Mouse (Mus musculus) liver, embryonic 15.5 days (tissue): Measurements from ENCODE around the gene Ccl26. TPM values are rescaled to one million over a fixed set of nuclear protein-coding genes. Genes with fewer than 3 reads are reported as not detected.
"Not testable (repeated sequence)": the region's sequence is repeated elsewhere in the genome, so short reads cannot be mapped to it uniquely, and the experiment has no call there.

ENCODE experiments used
- ATAC-seq: fragments of 200-750 bp; cut with Nextera tagmentation; 2 replicates; pipeline ENCODE4 v1.8.0; 2017; ENCODE audit warnings: moderate number of reproducible peaks, mild to moderate bottlenecking, moderate library complexity; ENCODE audit not compliant: insufficient read depth
- H3K27ac ChIP-seq: fragments of 300-500 bp; sonication (generic); replicated peaks from 2 replicates; pipeline ENCODE4 v1.5.1; 2015; ENCODE audit warnings: mild to moderate bottlenecking, inconsistent platforms
- H3K27me3 ChIP-seq: fragments of 300-500 bp; sonication (generic); 2 replicates; pipeline ENCODE4 v1.6.1; 2015; ENCODE audit warnings: mild to moderate bottlenecking, inconsistent platforms
- H3K36me3 ChIP-seq: fragments of 300-500 bp; sonication (generic); replicated peaks from 2 replicates; pipeline ENCODE4 v1.6.1; 2015; ENCODE audit warnings: moderate library complexity, mild to moderate bottlenecking, inconsistent platforms
- H3K4me1 ChIP-seq: fragments of 300-500 bp; sonication (generic); replicated peaks from 2 replicates; pipeline ENCODE4 v1.6.1; 2015; ENCODE audit warnings: inconsistent platforms
- H3K4me2 ChIP-seq: fragments of 300-500 bp; sonication (generic); 2 replicates; pipeline ENCODE4 v1.6.1; 2015; ENCODE audit warnings: moderate library complexity, mild to moderate bottlenecking, inconsistent platforms
- H3K4me3 ChIP-seq: fragments of 300-500 bp; sonication (generic); replicated peaks from 2 replicates; pipeline ENCODE4 v1.5.1; 2015; ENCODE audit warnings: mild to moderate bottlenecking, inconsistent platforms
- H3K9ac ChIP-seq: fragments of 300-500 bp; sonication (generic); 2 replicates; pipeline ENCODE4 v1.6.1; 2015; ENCODE audit warnings: moderate library complexity, mild to moderate bottlenecking, inconsistent platforms
- H3K9me3 ChIP-seq: fragments of 300-500 bp; sonication (generic); replicated peaks from 2 replicates; pipeline ENCODE4 v1.6.1; 2016; ENCODE audit warnings: inconsistent platforms
- WGBS: fragments of 180-500 bp; shearing (Covaris S2); methylation state at CpG from one replicate; pipeline ENCODE4 v1.1.7; 2015; ENCODE audit warnings: mixed read lengths; ENCODE audit not compliant: insufficient replicate concordance; 5-methylcytosine and 5-hydroxymethylcytosine counted together
- polyA plus RNA-seq: library from polyadenylated mRNA; unstranded; fragments of >200 nt; fragmentation: Nextera tagmentation; extraction: Ambion mirVana; gene quantifications from 2 replicates; pipeline ENCODE4 v1.2.1, GENCODE M21; 2015

Gene Ccl26
- polyA plus RNA-seq, result not detected in 2 replicates

DNA sequence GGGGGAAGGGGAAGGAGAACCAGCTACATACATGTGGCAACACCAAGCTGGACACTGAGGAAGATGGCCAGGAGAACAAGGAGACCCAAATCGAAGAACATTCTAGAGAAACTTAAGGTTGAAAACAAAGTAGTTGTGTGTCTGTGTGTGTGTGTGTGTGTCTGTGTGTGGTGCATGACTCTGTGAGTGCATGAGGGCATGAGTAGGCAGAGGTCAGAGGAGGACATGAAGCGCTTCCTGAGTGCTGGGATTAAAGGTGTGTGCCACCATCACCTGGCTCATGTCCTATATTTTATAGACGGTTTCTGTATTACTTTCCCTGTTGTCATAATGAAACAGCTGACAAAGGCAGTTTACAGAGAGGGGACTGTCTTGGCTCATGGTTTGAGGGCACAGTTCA is at the start of gene Ccl26:
Ccl26 (minus strand) TSS at position 101 of the 400 bp plus-strand sequence.
- Histone ChIP-seq H3K4me1 (no peaks in the 10 kb centered on the region), H3K4me2 (no peak within 1 kb of the TSS), H3K27me3 (no peaks in the 10 kb centered on the region), H3K27ac (no peak within 1 kb of the TSS), H3K9me3 (no peaks in the 10 kb centered on the region), H3K36me3 (no peaks in the 10 kb centered on the region), H3K4me3 (no peak within 1 kb of the TSS), H3K9ac (no peak within 1 kb of the TSS)
- no peak for ATAC-seq
- WGBS, result 63% methylated on average over 3 of the region's 3 CpGs

DNA sequence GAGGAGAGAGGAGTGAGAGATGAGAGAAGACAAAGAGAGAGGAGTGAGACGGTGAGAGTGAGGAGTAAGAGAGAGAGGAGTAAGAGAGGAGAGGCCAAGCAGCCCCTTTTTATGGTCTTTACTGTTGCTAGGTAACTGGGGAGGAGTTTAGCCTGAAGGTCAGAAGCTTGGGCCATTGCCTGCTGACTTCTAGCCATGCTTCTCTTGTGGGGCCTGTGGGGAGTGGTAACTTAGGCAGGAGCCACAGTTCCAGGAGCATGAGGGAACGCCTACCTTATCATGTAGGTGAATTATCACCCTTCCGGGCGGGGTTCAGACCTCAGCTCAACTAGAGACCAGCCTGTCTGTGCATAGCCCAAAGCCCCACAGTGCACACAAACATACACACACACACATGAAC is 46.4 kb upstream of the Ccl26 start:
- no peaks in the 10 kb centered on the region for H3K9me3 ChIP-seq
- H3K4me3 ChIP-seq, result no peak overlapping the region
- H3K27ac ChIP-seq, result no peak overlapping the region
- no peaks in the 10 kb centered on the region for H3K4me1 ChIP-seq
- no peak overlapping the region for H3K9ac ChIP-seq
- H3K27me3 ChIP-seq, result no peaks in the 10 kb centered on the region
- ATAC-seq, result no peak
- no peaks in the 10 kb centered on the region for H3K36me3 ChIP-seq
- 33% methylated on average over 4 of the region's 4 CpGs for WGBS
- H3K4me2 ChIP-seq, result no peak overlapping the region

DNA sequence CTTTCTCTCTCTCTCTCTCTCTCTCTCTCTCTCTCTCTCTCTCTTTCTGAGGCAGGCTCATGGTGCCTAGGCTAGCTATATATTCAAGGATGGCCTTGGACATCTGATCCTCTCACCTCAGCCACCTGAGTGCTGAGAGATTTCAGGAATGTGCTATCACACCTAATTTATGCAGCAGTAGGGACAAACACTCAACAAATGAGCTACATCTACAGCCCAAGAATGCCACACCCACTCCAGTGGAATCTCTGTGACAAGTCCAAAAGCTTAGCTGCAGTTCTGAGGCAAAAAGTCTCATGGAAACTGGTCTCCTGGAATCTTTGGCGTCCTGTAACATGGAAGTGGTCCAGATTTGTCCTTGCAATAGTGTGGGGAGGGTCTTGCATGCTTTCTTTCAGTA is 44.2 kb upstream of the Ccl26 start:
- no peaks in the 10 kb centered on the region for H3K4me1 ChIP-seq
- 0 out of 2 replicates have a peak, but pooled peaks cover 2% of the 10 kb centered on the region for H3K9me3 ChIP-seq
- 21% methylated on average over 1 of the region's 1 CpGs for WGBS
- H3K27ac ChIP-seq, result no peak overlapping the region
- no peaks in the 10 kb centered on the region for H3K27me3 ChIP-seq
- no peak for ATAC-seq
- H3K9ac ChIP-seq, result no peak overlapping the region
- H3K36me3 ChIP-seq, result no peaks in the 10 kb centered on the region
- no peak overlapping the region for H3K4me2 ChIP-seq
- H3K4me3 ChIP-seq, result no peak overlapping the region

DNA sequence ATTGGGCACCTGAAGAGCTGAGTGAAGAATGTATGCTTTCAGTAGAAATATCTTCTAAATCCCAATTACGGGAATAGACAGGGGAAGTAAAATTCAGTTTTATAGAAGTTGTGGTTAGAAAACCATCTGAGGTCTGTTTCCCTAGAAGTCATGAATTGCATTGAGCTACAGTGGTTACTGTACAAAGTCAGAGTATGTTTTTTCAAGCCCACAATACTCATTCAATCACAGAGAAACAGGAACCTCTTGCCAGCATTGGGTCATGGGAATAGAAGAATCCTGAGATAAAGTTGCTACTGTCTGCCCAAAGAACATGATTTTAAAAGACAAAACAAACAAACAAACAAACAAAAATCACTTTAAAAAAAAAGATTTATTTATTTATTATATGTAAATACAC is 43.3 kb upstream of the Ccl26 start:
- not testable (repeated sequence) for H3K27ac ChIP-seq, H3K4me2 ChIP-seq, H3K9ac ChIP-seq, H3K9me3 ChIP-seq, H3K36me3 ChIP-seq, H3K4me1 ChIP-seq, H3K27me3 ChIP-seq, H3K4me3 ChIP-seq, ATAC-seq
- WGBS, result no CpG with 5 or more reads among the region's 1 CpGs

DNA sequence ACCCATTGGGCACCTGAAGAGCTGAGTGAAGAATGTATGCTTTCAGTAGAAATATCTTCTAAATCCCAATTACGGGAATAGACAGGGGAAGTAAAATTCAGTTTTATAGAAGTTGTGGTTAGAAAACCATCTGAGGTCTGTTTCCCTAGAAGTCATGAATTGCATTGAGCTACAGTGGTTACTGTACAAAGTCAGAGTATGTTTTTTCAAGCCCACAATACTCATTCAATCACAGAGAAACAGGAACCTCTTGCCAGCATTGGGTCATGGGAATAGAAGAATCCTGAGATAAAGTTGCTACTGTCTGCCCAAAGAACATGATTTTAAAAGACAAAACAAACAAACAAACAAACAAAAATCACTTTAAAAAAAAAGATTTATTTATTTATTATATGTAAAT is 41.3 kb upstream of the Ccl26 start:
- H3K27me3 ChIP-seq, ATAC-seq, H3K4me1 ChIP-seq, H3K4me3 ChIP-seq, H3K9ac ChIP-seq, H3K9me3 ChIP-seq, H3K27ac ChIP-seq, H3K4me2 ChIP-seq, H3K36me3 ChIP-seq: not testable (repeated sequence)
- WGBS, result no CpG with 5 or more reads among the region's 1 CpGs

DNA sequence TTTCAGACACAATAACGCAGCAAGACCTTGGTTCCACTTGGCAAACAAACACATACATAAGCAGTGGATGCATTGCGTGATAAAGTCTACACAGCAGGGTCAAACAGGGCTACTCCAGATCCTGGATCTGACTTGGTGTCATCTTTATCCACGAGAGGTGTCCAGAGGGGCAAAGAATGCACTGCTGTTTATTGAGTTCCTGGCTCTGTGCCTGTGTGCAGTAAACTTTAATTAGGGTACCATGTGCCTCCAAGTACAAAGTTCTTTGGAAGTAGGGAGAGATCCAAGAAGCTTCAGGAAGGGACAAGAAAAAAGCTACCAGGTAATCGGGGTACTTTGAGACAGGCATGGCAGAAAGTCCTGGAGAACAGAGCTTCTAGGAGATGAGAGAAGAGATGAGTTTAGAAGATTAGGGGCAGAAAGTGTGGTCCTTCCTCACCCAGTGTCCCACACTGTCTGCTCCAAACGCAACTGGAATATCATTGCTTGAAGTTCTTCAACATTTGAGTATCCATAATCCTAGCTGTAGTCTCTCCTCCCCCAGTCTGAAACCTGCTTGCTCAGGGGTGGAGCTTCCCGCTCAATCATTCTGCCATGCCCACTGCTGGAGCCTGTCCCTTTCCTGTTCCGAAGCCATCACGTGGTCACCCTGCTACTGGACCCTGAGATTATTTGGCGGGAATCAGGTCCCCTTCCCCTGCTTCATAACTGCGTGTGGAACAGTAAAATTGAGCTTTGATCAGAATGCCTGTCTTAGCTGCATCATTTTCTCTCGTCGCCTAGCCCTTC is 26.8 kb upstream of the Ccl26 start:
- no peak overlapping the region for H3K27ac ChIP-seq
- H3K36me3 ChIP-seq, result no peaks in the 10 kb centered on the region
- no peak for ATAC-seq
- H3K4me3 ChIP-seq, result no peak overlapping the region
- H3K4me1 ChIP-seq, result no peaks in the 10 kb centered on the region
- 55% methylated on average over 12 of the region's 12 CpGs for WGBS
- no peak overlapping the region for H3K9ac ChIP-seq
- H3K27me3 ChIP-seq, result no peaks in the 10 kb centered on the region
- H3K4me2 ChIP-seq, result no peak overlapping the region
- no peaks in the 10 kb centered on the region for H3K9me3 ChIP-seq

DNA sequence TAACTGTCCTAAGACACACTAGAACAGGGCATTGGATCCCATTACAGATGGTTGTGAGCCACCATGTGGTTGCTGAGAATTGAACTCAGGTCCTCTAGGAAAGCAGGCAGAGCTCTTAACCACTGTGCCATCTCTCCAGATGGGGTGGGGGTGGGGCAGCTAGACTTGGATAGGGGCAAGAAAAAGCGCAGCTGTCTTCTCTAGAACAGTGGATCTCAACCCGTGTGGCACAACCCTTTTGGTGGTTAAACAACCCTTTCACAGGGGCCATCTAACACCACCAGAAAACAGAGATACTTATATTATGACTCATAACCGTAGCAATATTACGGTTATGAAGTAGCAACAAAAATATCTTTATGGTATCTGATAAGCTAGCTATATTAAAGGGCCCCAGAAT is 24.4 kb upstream of the Ccl26 start:
- Histone ChIP-seq H3K27me3 (no peaks in the 10 kb centered on the region), H3K27ac (no peak overlapping the region), H3K36me3 (no peaks in the 10 kb centered on the region), H3K4me3 (no peak overlapping the region), H3K9ac (no peak overlapping the region), H3K4me1 (no peaks in the 10 kb centered on the region), H3K9me3 (no peaks in the 10 kb centered on the region), H3K4me2 (no peak overlapping the region)
- WGBS, result 61% methylated on average over 4 of the region's 4 CpGs
- ATAC-seq, result no peak

DNA sequence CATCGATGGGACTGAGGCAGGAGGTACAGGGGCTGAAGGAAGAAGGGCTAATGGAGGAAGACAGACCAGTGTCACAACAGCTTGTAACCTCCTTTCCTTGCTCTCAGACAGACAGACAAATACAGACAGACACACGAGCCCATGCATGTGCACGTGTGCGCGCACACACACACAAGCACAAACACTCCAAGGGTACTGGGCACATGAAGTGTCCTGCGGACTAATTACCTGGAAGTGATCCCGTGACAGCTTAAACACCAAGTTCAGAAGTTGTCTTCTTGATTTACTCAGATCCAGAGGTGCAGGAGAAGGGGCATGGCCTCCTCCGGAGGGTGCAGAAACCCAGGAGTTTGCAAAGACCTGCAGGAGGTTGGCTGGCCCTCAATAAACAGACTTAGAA is 22.3 kb upstream of the Ccl26 start:
- Histone ChIP-seq H3K27ac (no peak overlapping the region), H3K4me3 (no peak overlapping the region), H3K36me3 (no peaks in the 10 kb centered on the region), H3K9me3 (no peaks in the 10 kb centered on the region), H3K27me3 (no peaks in the 10 kb centered on the region), H3K4me2 (no peak overlapping the region), H3K9ac (no peak overlapping the region), H3K4me1 (no peaks in the 10 kb centered on the region)
- no peak for ATAC-seq
- 69% methylated on average over 8 of the region's 8 CpGs for WGBS

DNA sequence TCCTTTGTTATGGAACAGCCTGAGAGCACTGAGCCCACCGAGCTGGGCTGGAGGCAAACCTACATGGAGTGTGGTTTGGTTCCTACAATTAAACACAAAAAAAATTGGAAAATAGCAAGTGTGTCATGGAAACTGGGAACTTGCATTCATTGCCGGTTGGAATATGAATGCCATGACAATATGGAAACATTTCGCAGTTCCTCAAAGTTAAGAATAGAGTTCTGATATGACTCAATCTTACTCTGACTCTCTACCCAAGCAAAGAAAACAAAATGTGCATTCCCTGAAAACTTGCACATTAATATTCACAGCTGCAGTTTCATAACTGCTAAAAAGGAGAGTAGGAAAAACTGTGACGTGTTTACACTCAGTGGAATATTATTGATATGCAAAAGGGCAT is 19.0 kb upstream of the Ccl26 start:
- H3K4me2 ChIP-seq, result no peak overlapping the region
- 59% methylated on average over 4 of the region's 4 CpGs for WGBS
- H3K36me3 ChIP-seq, result no peaks in the 10 kb centered on the region
- no peak overlapping the region for H3K4me3 ChIP-seq
- ATAC-seq, result no peak
- no peaks in the 10 kb centered on the region for H3K27me3 ChIP-seq
- no peaks in the 10 kb centered on the region for H3K4me1 ChIP-seq
- H3K9ac ChIP-seq, result no peak overlapping the region
- H3K27ac ChIP-seq, result no peak overlapping the region
- H3K9me3 ChIP-seq, result no peaks in the 10 kb centered on the region

DNA sequence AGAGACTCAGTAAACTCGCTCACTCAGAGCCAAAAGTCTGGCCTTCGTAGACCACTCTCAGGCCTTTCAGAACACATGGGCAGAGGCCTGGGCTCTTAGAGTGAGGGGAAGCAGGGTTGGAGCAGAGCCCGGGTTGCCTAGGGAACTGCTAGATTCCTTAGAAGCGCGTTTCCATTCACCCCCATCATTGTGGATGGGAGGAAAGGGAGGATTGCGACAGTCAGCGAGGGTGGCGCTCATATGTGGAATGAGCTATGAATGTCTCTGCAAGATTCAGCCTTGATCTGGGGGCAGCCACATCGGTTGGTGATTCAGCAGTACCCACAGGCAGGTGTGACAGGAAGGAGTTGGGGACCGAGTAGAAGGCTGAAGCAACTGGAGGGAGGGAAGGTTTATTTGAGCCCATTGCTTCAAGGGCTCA is 16.0 kb upstream of the Ccl26 start:
- H3K4me2 ChIP-seq, result no peak overlapping the region
- no peaks in the 10 kb centered on the region for H3K4me1 ChIP-seq
- H3K36me3 ChIP-seq, result no peaks in the 10 kb centered on the region
- no peak overlapping the region for H3K9ac ChIP-seq
- H3K9me3 ChIP-seq, result no peaks in the 10 kb centered on the region
- 73% methylated on average over 10 of the region's 10 CpGs for WGBS
- no peaks in the 10 kb centered on the region for H3K27me3 ChIP-seq
- no peak for ATAC-seq
- no peak overlapping the region for H3K4me3 ChIP-seq
- no peak overlapping the region for H3K27ac ChIP-seq

DNA sequence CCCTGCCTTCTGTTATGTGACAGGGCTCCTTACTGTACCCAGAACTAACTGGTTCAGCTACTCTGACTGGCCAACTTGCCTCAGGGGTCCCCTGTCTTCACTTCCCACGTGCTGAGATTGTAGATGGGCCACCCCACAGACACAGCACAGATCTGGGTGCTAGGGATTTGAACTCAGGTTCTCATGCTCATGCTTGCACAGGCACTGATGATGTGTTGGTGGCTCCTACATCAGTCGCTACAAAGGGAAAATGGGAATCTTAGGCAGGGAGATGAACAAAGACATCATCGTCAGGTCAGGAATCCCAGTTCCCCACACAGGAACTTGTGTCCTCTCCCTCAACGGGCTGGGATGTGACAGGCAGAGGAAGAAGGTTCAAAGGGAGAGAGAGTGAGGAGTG is 12.7 kb upstream of the Ccl26 start:
- no peak overlapping the region for H3K4me2 ChIP-seq
- no peak for ATAC-seq
- no peaks in the 10 kb centered on the region; the same call in 1 of the 2 replicates for H3K27me3 ChIP-seq
- no peaks in the 10 kb centered on the region for H3K36me3 ChIP-seq
- H3K9ac ChIP-seq, result no peak overlapping the region
- H3K4me1 ChIP-seq, result no peaks in the 10 kb centered on the region
- H3K27ac ChIP-seq, result no peak overlapping the region
- WGBS, result 58% methylated on average over 4 of the region's 4 CpGs
- no peak overlapping the region for H3K4me3 ChIP-seq
- no peaks in the 10 kb centered on the region for H3K9me3 ChIP-seq

DNA sequence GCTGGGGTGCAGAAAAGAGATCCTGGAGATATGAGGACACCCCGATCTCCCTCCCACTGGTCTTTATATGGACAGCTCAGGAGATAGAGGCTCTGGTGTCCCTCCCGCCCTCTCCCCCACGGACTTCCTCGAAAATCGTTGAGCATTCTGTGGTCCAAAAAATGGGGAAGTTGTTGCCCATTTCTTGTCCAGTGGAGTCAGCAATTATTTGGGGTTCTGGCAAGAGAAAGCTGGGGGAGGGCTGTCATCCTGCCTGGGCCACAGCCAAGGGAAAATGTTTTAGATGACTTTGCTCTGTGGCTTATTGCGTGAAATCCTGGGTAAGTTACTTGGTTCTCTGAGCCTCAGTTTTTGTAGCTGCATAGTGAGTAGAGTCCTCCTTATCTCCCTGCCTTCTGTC is 9.6 kb upstream of the Ccl26 start, which contains the start of gene Ccl24:
Ccl24 (minus strand) TSS at position 44 of the 400 bp plus-strand sequence.
- no peak within 1 kb of the TSS for H3K4me3 ChIP-seq
- 27% methylated on average over 6 of the region's 6 CpGs for WGBS
- H3K4me2 ChIP-seq, result no peak within 1 kb of the TSS
- ATAC-seq, result no peak
- H3K9ac ChIP-seq, result no peak within 1 kb of the TSS
- H3K27me3 ChIP-seq, result no peaks in the 10 kb centered on the region; the same call in 1 of the 2 replicates
- no peaks in the 10 kb centered on the region for H3K9me3 ChIP-seq
- H3K4me1 ChIP-seq, result no peaks in the 10 kb centered on the region
- no peaks in the 10 kb centered on the region for H3K36me3 ChIP-seq
- H3K27ac ChIP-seq, result no peak within 1 kb of the TSS
